Mouse (Mus musculus) heart, embryonic 15.5 days (tissue): ENCODE data around the gene Krtap13. TPM values are rescaled to one million over a fixed set of nuclear protein-coding genes. Genes with fewer than 3 reads are reported as not detected.

Experiments
- ATAC-seq: fragments of 200-750 bp; cut with Nextera tagmentation; replicated peaks from 2 replicates; pipeline ENCODE4 v1.8.0; 2017; ENCODE audit warnings: low read depth, moderate TSS enrichment; ENCODE audit not compliant: insufficient number of reproducible peaks, insufficient read depth, low FRiP score
- H3K27ac ChIP-seq: fragments of 300-500 bp; sonication (generic); 2 replicates; pipeline ENCODE4 v1.5.1; 2015; ENCODE audit warnings: mild to moderate bottlenecking, inconsistent platforms
- H3K27me3 ChIP-seq: fragments of 300-500 bp; sonication (generic); 2 replicates; pipeline ENCODE4 v1.6.1; 2015; ENCODE audit warnings: inconsistent platforms
- H3K36me3 ChIP-seq: fragments of 300-500 bp; sonication (generic); 2 replicates; pipeline ENCODE4 v1.6.1; 2015; ENCODE audit warnings: mild to moderate bottlenecking, inconsistent platforms
- H3K4me1 ChIP-seq: fragments of 300-500 bp; sonication (generic); replicated peaks from 2 replicates; pipeline ENCODE4 v1.6.1; 2015; ENCODE audit warnings: inconsistent platforms
- H3K4me2 ChIP-seq: fragments of 300-500 bp; sonication (generic); 2 replicates; pipeline ENCODE4 v1.6.1; 2015; ENCODE audit warnings: inconsistent platforms, mild to moderate bottlenecking, moderate library complexity
- H3K4me3 ChIP-seq: fragments of 300-500 bp; sonication (generic); 2 replicates; pipeline ENCODE4 v1.5.1; 2015; ENCODE audit warnings: mild to moderate bottlenecking, inconsistent platforms
- H3K9ac ChIP-seq: fragments of 300-500 bp; sonication (generic); 2 replicates; pipeline ENCODE4 v1.6.1; 2015; ENCODE audit warnings: mild to moderate bottlenecking, inconsistent platforms
- H3K9me3 ChIP-seq: fragments of 300-500 bp; sonication (generic); replicated peaks from 2 replicates; pipeline ENCODE4 v1.6.1; 2016; ENCODE audit warnings: inconsistent platforms
- WGBS: fragments of 180-500 bp; shearing (Covaris S2); methylation state at CpG from one replicate; pipeline ENCODE4 v1.1.7; 2015; ENCODE audit warnings: mixed read lengths; 5-methylcytosine and 5-hydroxymethylcytosine counted together
- polyA plus RNA-seq: library from polyadenylated mRNA; unstranded; fragments of >200 nt; fragmentation: Nextera tagmentation; extraction: Ambion mirVana; gene quantifications from 2 replicates; pipeline ENCODE4 v1.2.1, GENCODE M21; 2015

Krtap13 gene
- polyA plus RNA-seq, 1 experiment from 2014 or later, result not detected

DNA sequence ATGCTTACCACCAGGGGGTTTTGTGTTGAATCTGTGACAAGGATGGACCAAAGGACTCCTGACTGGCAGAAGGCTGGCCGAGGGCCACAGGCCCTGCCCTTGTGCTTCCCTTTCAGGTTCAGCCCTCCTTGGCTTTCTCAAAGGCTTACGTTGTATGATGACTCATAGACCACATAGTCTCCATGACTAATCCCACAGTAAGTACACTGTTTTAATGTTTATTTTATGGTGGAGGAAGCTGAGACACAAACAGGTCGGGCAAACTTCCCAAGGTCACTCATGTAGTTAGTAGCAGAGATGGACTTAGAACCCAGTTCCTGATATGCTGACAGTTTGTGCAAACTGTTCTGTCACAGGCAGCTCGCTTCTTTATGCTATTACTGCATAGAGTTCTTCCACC lies 40.7 kb downstream of the Krtap13 start:
- no peak overlapping the region for H3K4me2 ChIP-seq
- H3K4me1 ChIP-seq, result no peaks in the 10 kb centered on the region
- H3K27me3 ChIP-seq, result no peaks in the 10 kb centered on the region
- ATAC-seq, result no peak
- no peak overlapping the region for H3K4me3 ChIP-seq
- H3K36me3 ChIP-seq, result no peaks in the 10 kb centered on the region
- H3K9me3 ChIP-seq, result no peaks in the 10 kb centered on the region
- 68% methylated on average over 4 of the region's 4 CpGs for WGBS
- no peak overlapping the region for H3K27ac ChIP-seq
- H3K9ac ChIP-seq, result no peak overlapping the region

DNA sequence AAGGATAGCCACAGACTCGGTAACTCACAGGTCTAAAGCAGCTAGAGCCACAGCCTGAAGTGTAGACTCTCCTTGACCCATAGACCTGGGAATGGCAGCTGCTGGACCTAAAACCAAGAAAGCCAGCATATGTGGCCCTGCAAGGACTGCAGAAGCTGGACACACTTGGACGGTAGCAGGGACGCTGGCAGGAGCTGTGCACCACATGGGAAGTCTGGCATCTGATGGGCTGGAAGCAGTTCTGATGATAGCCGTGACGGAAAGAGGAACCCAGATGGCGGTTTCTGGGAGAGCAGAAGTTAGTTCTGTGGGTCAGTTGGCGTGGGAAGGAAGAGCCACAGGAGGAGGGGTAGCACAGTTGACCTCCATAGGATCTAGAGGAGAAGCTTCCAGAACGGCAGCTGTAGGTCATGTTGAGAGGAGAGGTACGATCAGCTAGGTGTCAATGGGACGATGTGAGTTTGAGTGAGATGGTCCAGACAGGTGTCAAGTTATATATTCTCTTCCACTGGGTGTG lies 43.9 kb downstream of the Krtap13 start, which contains the start of gene 2310061N02Rik:
2310061N02Rik (minus strand) TSS at position 467 of the 517 bp plus-strand sequence.
- no peak within 1 kb of the TSS for H3K4me3 ChIP-seq
- no peak for ATAC-seq

DNA sequence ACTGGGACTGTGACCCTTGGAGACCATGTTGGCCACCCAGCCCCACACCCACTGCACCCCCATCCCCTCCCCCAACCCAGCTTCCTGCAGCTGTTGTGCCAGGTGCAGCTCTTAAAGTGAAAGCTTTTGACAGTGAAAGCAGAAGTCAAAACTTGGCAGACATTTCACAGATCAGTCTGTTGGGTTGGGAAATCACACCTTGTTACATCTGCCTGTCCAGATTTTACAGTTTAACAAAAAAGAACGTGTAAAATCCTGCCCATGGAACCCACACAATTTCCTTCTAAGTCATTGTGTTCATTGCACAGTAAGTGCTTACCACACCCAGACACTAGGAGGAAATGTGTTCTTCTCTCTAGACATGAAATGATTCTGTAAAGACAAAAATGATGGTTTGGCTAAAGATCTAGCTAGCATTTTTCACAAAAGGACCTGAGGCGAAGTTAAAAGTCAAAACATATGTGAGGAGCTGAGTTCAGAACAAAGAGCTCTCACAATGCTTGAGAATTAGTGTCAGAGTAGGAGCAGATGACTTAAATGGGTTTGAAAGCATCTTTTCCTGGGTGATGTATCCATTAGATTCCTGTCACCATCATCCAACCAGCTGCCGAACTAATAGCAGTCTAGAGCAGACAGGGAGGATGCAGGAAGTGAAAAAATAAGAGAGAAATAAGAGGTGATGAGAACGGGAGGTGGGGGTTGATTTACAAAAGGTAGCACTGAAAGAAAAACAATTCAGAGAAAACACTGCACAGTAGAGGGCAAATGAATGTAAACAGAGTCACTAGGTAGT lies 50.2 kb downstream of the Krtap13 start:
- H3K9ac ChIP-seq, result no peak overlapping the region
- H3K36me3 ChIP-seq, result no peaks in the 10 kb centered on the region

More for the DNA sequence above, 43.9 kb downstream of the Krtap13 start, which contains the start of gene 2310061N02Rik:
- no peak within 1 kb of the TSS for H3K4me2 ChIP-seq
- H3K4me1 ChIP-seq, result no peaks in the 10 kb centered on the region
- no peak within 1 kb of the TSS for H3K27ac ChIP-seq
- 74% methylated on average over 10 of the region's 10 CpGs for WGBS
- no peaks in the 10 kb centered on the region for H3K27me3 ChIP-seq
- no peaks in the 10 kb centered on the region for H3K36me3 ChIP-seq
- no peak within 1 kb of the TSS for H3K9ac ChIP-seq
- H3K9me3 ChIP-seq, result no peaks in the 10 kb centered on the region

More for the DNA sequence above, 50.2 kb downstream of the Krtap13 start:
- Histone ChIP-seq H3K9me3 (no peaks in the 10 kb centered on the region), H3K4me1 (no peaks in the 10 kb centered on the region), H3K4me2 (no peak overlapping the region), H3K27ac (no peak overlapping the region), H3K4me3 (no peak overlapping the region), H3K27me3 (no peaks in the 10 kb centered on the region)
- ATAC-seq, result no peak
- 44% methylated on average over 4 of the region's 4 CpGs for WGBS

Other genes starting within 250 kb of the Krtap13 start
- gene Cldn17, start 244.7 kb downstream of the Krtap13 start, polyA plus RNA-seq, result not detected in 2 replicates
- gene Cldn8, start 188.5 kb downstream of the Krtap13 start, polyA plus RNA-seq, result 0.28 and 1.2 TPM in 2 replicates
- gene Krtap24-1, start 139.4 kb downstream of the Krtap13 start, polyA plus RNA-seq, result not detected in 2 replicates
- gene 2310079G19Rik, start 124.0 kb downstream of the Krtap13 start, polyA plus RNA-seq, result not detected in 2 replicates
- gene Krtap26-1, start 103.8 kb downstream of the Krtap13 start, polyA plus RNA-seq, result not detected in 2 replicates
- not detected in 2 replicates for gene Krtap27-1, start 80.0 kb downstream of the Krtap13 start, polyA plus RNA-seq
- gene 2310061N02Rik, start 43.7 kb downstream of the Krtap13 start, polyA plus RNA-seq, result not detected in 2 replicates
- gene Krtap13-1, start 22.8 kb downstream of the Krtap13 start, polyA plus RNA-seq, result not detected in 2 replicates
- not detected in 2 replicates for gene 2310034C09Rik, start 7.2 kb upstream of the Krtap13 start, polyA plus RNA-seq
- not detected in 2 replicates for gene 2310057N15Rik, start 22.6 kb upstream of the Krtap13 start, polyA plus RNA-seq
- gene Gm5965, start 26.3 kb upstream of the Krtap13 start, polyA plus RNA-seq, result not detected in 2 replicates
- not detected in 2 replicates for gene Gm20741, start 60.6 kb upstream of the Krtap13 start, polyA plus RNA-seq
- gene Krtap15, start 68.6 kb upstream of the Krtap13 start, polyA plus RNA-seq, result not detected in 2 replicates
- gene Krtap14, start 74.5 kb upstream of the Krtap13 start, polyA plus RNA-seq, result not detected in 2 replicates
- not detected in 2 replicates for gene Krtap19-1, start 117.8 kb upstream of the Krtap13 start, polyA plus RNA-seq
- gene Krtap19-2, start 122.6 kb upstream of the Krtap13 start, polyA plus RNA-seq, result not detected in 2 replicates
- gene Krtap19-3, start 126.4 kb upstream of the Krtap13 start, polyA plus RNA-seq, result not detected in 2 replicates
- not detected in 2 replicates for gene Krtap19-4, start 133.5 kb upstream of the Krtap13 start, polyA plus RNA-seq
- gene Krtap19-5, start 144.8 kb upstream of the Krtap13 start, polyA plus RNA-seq, result not detected in 2 replicates
- not detected in 2 replicates for gene Krtap19-9b, start 180.6 kb upstream of the Krtap13 start, polyA plus RNA-seq
- not detected in 2 replicates for gene Krtap16-3, start 211.2 kb upstream of the Krtap13 start, polyA plus RNA-seq